Mouse (Mus musculus): ENCODE data around the gene Hps5.

- TF ChIP-seq CTCF (IDR thresholded peaks at IDR 0.05; ENCODE audit: low read depth) (no peak), EP300 (optimal IDR thresholded peaks at IDR 0.05) (no peak)
Observed at GRCm38 (mm10) chr7:46718591-46719270, 77.1 kb downstream of the Hps5 start.

All from stomach, postnatal 0 days (tissue).